Mouse (Mus musculus) megakaryocyte, embryonic 14.5 days (primary cell): ENCODE data around the gene Dnaja2. TPM values are rescaled to one million over a fixed set of nuclear protein-coding genes. Genes with fewer than 3 reads are reported as not detected.
A peak's percentile ranks its signal among the peaks of the same experiment; 100 is the strongest.

Experiments
- H3K27me3 ChIP-seq: replicated peaks from 2 replicates; pipeline ENCODE3; 2012; ENCODE audit warnings: inconsistent platforms
- H3K36me3 ChIP-seq: replicated peaks from 2 replicates; pipeline ENCODE3; 2012; ENCODE audit warnings: low read length, inconsistent platforms, mixed read lengths
- H3K4me1 ChIP-seq: 2 replicates; pipeline ENCODE4 v1.6.1; 2012; ENCODE audit warnings: inconsistent platforms
- H3K4me3 ChIP-seq: replicated peaks from 2 replicates; pipeline ENCODE3; 2012; ENCODE audit warnings: moderate library complexity, mild to moderate bottlenecking, inconsistent platforms
- H3K9me3 ChIP-seq: 2 replicates; pipeline ENCODE4 v1.6.1; 2012; ENCODE audit warnings: inconsistent platforms
- FLI1 ChIP-seq: IDR thresholded peaks from 2 replicates; pipeline ENCODE4 v1.6.1; 2012; ENCODE audit warnings: low read length, inconsistent platforms, mixed read lengths
- GATA1 ChIP-seq: IDR thresholded peaks from 3 replicates; pipeline ENCODE4 v1.6.1; 2012; ENCODE audit warnings: mixed read lengths, low read length, inconsistent platforms, borderline replicate concordance
- polyA plus RNA-seq: library from polyadenylated mRNA; stranded (reverse); fragments of >175 nt; gene quantifications from 2 replicates; pipeline ENCODE4 v1.2.3, GENCODE M21; 2012; ENCODE audit warnings: low replicate concordance; ENCODE audit not compliant: insufficient read depth

Dnaja2 gene
- polyA plus RNA-seq, 1 experiment = 44.5 TPM

DNA sequence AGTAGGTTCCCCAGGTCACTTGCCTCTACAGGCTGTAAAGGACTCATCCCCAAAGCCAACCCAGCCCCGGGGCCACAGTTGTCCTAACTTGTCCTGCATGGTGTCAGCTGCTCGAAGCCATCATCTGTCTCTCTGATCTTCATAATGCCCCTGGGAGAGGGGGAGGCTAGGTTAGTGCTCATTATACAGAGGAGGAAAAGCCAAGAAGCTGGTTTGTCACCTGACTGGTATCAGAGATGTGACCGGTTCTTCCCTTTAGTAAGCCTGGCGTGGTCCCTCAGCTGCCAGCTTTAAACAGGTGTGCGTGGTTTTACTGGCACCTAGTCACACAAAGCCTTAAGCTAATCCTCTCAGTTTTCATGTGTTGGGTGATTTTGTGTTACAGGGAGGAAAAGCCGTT is 50.4 kb downstream of the Dnaja2 start:
- Histone ChIP-seq H3K4me3 (no peak overlapping the region), H3K27me3 (no peaks in the 10 kb centered on the region), H3K9me3 (no peaks in the 10 kb centered on the region), H3K36me3 (peaks cover 59% of the 10 kb centered on the region), H3K4me1 (peaks cover 3% of the 10 kb centered on the region; the same call in 1 of the 2 replicates)
- no peak for TF ChIP-seq GATA1

DNA sequence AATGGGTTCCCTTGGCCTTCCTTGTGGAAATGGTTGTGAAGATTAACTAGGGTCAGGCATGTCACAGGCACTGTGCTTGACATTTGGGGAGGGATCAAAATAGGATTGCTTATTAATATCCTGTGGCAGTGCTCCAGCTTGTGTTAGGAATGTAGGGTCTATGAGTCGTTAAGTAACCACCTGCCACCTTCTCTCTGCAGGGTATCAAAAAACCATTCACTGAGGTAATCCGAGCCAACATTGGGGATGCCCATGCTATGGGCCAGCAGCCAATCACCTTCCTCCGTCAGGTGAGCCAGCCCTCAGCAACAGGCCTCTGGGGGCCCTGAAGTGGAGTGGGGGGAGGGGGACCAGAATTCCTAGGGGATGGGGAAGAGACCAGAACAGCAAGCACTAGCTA is 52.1 kb downstream of the Dnaja2 start:
- Histone ChIP-seq H3K4me3 (no peak overlapping the region), H3K9me3 (no peaks in the 10 kb centered on the region), H3K27me3 (no peaks in the 10 kb centered on the region), H3K4me1 (peaks cover 9% of the 10 kb centered on the region; the same call in 1 of the 2 replicates), H3K36me3 (peaks cover 44% of the 10 kb centered on the region)
- TF ChIP-seq FLI1 = no peak

DNA sequence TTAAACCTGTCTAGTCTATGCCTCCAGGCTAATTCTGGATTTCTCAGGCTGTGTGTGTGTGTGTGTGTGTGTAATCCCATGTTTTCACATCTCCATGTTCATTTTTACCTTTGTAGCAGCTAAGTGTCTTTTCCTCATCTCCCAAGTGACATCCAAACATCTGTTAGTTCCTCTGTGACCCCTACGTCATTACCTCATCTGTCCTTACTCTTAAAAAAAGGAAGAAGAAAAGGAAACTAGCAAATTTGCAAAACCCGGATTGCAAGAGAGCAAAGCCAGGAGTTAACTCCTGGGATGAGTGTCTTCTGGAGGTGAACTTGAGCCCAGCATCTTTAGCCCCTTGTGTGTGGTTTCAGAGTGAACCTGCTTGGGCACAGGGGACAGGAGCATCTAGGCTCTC is 52.8 kb downstream of the Dnaja2 start:
- Histone ChIP-seq H3K9me3 (no peaks in the 10 kb centered on the region), H3K36me3 (peaks cover 40% of the 10 kb centered on the region), H3K4me3 (no peak overlapping the region), H3K4me1 (peaks cover 9% of the 10 kb centered on the region; the same call in 1 of the 2 replicates), H3K27me3 (no peaks in the 10 kb centered on the region)
- no peak for TF ChIP-seq GATA1
- TF ChIP-seq FLI1 = no peak

DNA sequence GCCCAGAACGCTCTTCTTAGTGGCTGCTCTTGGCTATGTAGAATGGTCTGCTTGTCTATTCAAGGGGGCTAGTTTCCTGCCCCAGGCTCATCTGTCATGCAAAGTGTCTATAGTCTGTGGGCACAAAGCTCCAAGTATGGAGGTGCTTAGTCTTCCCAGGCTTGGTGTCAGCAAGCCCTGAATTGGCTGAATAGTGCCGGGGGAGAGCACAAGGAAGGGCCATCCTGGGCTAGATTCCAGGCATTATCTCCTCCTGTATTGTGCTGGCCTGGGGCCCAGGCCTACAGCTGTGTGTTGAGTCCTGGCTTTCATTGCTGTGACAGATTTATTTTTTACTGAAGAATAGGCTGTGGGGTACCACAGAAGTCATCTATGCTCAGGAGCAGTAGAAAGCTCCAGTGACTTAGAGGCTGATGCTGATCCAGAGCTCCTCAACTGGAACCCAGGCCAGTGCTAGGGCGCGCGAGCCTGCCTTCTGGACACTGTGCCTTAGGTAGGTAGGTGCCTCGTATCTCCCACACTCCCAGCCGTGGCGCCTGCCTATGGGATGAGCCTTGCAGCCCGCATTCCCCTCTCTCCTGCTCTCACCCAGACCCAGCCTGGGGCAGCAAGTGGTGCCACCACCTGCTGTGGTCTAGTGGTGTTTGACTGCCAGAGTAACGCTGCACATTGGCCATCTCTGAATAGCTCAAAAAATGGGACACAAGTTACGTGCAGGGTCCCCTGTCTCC is 54.0 kb downstream of the Dnaja2 start:
- TF ChIP-seq GATA1 = no peak
- no peak for TF ChIP-seq FLI1
- Histone ChIP-seq H3K4me3 (no peak overlapping the region), H3K27me3 (no peaks in the 10 kb centered on the region), H3K9me3 (no peaks in the 10 kb centered on the region), H3K4me1 (peaks cover 6% of the 10 kb centered on the region; the same call in 1 of the 2 replicates), H3K36me3 (peaks cover 36% of the 10 kb centered on the region)

DNA sequence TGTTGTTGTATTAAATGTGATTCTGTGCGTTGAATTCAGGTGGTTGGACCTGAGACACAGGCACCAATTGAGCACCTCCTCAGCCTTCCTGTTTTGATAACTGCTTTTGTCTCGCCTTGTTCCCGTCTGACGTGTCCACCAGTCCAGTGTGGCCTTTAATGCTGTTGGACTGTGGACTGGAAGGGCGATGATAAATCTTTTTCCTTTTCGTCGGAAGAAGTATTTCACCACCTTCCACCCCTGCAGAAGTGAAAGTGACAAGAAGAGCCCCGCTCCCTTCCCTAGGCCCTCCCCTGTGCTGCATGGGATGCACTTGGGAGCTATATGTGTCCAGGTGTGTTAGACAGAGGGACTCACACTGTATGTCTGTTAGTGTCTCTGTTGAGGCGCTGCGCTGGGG is 54.7 kb downstream of the Dnaja2 start:
- Histone ChIP-seq H3K4me3 (no peak overlapping the region), H3K4me1 (peaks cover 6% of the 10 kb centered on the region; the same call in 1 of the 2 replicates), H3K36me3 (peaks cover 31% of the 10 kb centered on the region), H3K27me3 (no peaks in the 10 kb centered on the region), H3K9me3 (no peaks in the 10 kb centered on the region)
- TF ChIP-seq GATA1 (no peak), FLI1 (no peak)

DNA sequence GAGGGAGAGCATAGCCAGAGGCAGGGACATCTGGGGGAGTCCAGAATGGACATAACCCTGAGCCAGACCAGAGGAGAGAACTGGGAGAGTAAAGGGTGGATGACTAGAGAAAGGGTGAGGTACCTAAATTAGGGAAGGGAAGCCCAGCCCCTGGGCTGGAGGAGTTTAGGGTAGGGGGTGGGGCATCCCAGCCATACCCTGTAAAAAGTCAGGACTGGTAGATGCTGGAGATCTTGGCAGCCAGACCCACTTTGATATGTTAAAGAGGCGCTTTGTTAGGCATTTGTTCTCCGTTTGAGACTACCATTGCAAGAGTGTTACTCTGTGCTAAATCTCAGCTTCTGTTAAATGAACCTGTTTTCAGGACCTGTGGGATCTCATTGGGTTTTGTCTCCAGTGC is 56.6 kb downstream of the Dnaja2 start:
- peaks cover 21% of the 10 kb centered on the region for H3K36me3 ChIP-seq
- peaks cover 13% of the 10 kb centered on the region for H3K4me1 ChIP-seq
- TF ChIP-seq FLI1 = no peak
- TF ChIP-seq GATA1 = no peak
- H3K4me3 ChIP-seq = no peak overlapping the region
- H3K27me3 ChIP-seq = peaks cover 3% of the 10 kb centered on the region
- H3K9me3 ChIP-seq = no peaks in the 10 kb centered on the region

DNA sequence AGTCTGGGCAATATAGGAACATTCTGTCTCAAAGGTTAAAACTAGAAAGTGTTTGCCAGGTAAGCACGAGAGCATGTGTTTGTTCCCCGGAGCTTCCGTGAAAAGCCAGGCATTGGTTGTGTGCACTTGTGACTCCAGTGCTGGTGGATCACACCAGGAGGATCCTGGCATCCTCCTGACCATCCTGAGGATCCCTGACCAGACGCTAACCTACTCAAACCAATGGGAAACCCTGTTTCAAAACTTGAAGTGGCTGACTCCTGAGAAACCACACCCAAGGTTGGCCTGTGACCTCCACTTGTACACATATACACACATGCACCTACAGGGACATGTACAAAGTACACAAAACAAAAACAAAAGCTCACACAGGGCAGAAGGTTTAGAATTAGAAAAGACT is 58.4 kb downstream of the Dnaja2 start:
- Histone ChIP-seq H3K4me1 (peaks cover 29% of the 10 kb centered on the region), H3K36me3 (peaks cover 16% of the 10 kb centered on the region), H3K4me3 (no peak overlapping the region), H3K9me3 (no peaks in the 10 kb centered on the region), H3K27me3 (peaks cover 11% of the 10 kb centered on the region)
- no peak for TF ChIP-seq GATA1
- TF ChIP-seq FLI1 = no peak

DNA sequence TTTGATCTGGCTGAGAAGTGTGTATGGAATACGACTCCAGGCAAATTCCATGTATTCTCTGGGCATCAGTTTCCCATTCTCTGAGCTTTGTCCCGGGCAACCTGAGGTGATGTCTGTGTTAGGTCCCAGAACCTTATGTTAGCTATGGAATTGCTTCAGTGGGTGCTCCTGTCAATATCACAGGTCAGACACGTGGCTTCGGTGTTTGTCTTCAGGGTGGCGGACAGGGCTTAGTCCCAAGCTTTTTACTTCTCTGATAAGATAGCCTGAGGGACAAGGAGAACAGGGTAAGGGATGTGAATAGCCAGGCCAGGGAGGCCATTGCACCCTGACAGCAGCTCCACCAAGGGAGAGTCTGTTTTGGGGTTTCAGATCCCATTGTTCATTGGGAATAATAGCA is 59.0 kb downstream of the Dnaja2 start:
- TF ChIP-seq FLI1 (no peak), GATA1 (no peak)
- H3K36me3 ChIP-seq = peaks cover 14% of the 10 kb centered on the region
- H3K4me1 ChIP-seq = peaks cover 29% of the 10 kb centered on the region
- H3K4me3 ChIP-seq = no peak overlapping the region
- peaks cover 11% of the 10 kb centered on the region for H3K27me3 ChIP-seq
- no peaks in the 10 kb centered on the region for H3K9me3 ChIP-seq

DNA sequence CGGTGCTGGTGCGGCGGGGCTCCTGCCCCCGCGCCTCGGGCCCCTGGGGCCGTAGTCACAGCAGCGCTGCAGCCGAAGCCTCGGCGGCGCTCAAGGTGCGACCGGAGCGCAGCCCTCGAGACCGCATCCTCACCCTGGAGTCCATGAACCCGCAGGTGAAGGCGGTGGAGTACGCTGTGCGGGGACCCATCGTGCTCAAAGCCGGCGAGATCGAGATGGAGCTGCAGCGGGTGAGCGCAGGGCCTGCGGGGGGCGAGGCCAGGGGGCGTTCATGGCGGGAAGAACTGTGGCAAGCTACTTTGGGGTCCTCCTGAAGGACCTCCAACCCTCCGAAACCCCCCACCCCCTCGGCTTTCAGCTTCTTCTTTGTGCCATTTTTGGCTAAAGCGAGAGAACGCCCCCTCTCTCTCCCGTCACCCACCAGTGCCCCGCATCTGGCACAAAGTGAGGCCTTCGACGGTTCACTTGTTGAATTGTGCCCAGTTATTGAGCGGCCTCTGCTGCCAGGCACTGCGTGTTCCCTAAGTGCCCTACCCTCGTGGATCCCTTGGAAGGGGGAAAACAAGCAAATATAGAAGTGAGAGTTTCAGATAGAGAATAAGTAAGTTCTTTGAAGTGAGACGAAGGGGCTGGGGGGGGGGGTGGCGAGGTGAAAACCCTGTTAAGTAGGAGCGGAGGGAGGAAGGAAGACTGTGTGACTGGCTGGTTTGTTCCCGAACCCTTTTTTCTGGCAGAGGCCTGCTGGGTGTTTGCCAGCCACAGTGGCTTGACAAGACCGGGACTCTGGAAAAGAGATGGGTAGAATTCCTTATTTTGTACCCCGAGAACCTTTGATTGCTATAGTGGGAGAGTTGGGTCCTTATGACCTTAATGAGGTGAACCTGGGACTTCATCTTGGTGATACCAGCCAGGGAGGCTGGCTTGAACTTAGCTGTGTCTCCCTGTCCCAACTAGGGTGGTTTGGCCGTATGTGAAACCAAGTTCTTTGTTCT is 61.9 kb downstream of the Dnaja2 start:
- peak overlapping the region; percentile 99 for H3K4me3 ChIP-seq
- TF ChIP-seq GATA1 (no peak), FLI1 (no peak)
- peaks cover 23% of the 10 kb centered on the region for H3K4me1 ChIP-seq
- H3K9me3 ChIP-seq = no peaks in the 10 kb centered on the region
- H3K36me3 ChIP-seq = peaks cover 11% of the 10 kb centered on the region
- H3K27me3 ChIP-seq = peaks cover 11% of the 10 kb centered on the region
